Mouse (Mus musculus): ENCODE results near the gene Phkg2.

- no peak for TF ChIP-seq CTCF (IDR thresholded peaks at IDR 0.05; ENCODE audit: extremely low read depth, insufficient read length, insufficient replicate concordance, low read depth, low read length)
- TF ChIP-seq POLR2A (IDR thresholded peaks at IDR 0.05; ENCODE audit: low read depth, low read length): no peak
Observed at GRCm38 (mm10) chr7:127601735-127602134, 28.6 kb downstream of the Phkg2 start.

Measured in small intestine, adult 2 months (tissue).